Mouse (Mus musculus) erythroblast, embryonic 14.5 days (primary cell): ENCODE data around the gene Agps. TPM values are rescaled to one million over a fixed set of nuclear protein-coding genes. Genes with fewer than 3 reads are reported as not detected.

Source experiments
- H3K27me3 ChIP-seq: 2 replicates; pipeline ENCODE4 v1.6.1; 2012; ENCODE audit warnings: inconsistent platforms; ENCODE audit not compliant: control insufficient read depth
- H3K36me3 ChIP-seq: 2 replicates; pipeline ENCODE4 v1.6.1; 2012; ENCODE audit warnings: mild to moderate bottlenecking, inconsistent platforms; ENCODE audit not compliant: control insufficient read depth
- H3K4me1 ChIP-seq: 2 replicates; pipeline ENCODE4 v1.6.1; 2012; ENCODE audit warnings: inconsistent platforms; ENCODE audit not compliant: control insufficient read depth
- H3K4me3 ChIP-seq: replicated peaks from 2 replicates; pipeline ENCODE3; 2012; ENCODE audit warnings: moderate library complexity, mild to moderate bottlenecking, inconsistent platforms
- H3K9me3 ChIP-seq: 2 replicates; pipeline ENCODE4 v1.6.1; 2012; ENCODE audit warnings: low read length, inconsistent platforms, mixed read lengths; ENCODE audit not compliant: control insufficient read depth
- GATA1 ChIP-seq: IDR thresholded peaks from 2 replicates; pipeline ENCODE4 v1.6.1; 2012; ENCODE audit warnings: low read length, inconsistent platforms, mixed read lengths
- TAL1 ChIP-seq: IDR thresholded peaks from 3 replicates; pipeline ENCODE4 v1.6.1; 2012; ENCODE audit warnings: low read length, inconsistent platforms, mixed read lengths
- polyA plus RNA-seq: library from polyadenylated mRNA; stranded (reverse); fragments of >175 nt; gene quantifications from 2 replicates; pipeline ENCODE4 v1.2.3, GENCODE M21; 2012

Agps gene
- polyA plus RNA-seq, 1 experiment = 0.17 TPM

DNA sequence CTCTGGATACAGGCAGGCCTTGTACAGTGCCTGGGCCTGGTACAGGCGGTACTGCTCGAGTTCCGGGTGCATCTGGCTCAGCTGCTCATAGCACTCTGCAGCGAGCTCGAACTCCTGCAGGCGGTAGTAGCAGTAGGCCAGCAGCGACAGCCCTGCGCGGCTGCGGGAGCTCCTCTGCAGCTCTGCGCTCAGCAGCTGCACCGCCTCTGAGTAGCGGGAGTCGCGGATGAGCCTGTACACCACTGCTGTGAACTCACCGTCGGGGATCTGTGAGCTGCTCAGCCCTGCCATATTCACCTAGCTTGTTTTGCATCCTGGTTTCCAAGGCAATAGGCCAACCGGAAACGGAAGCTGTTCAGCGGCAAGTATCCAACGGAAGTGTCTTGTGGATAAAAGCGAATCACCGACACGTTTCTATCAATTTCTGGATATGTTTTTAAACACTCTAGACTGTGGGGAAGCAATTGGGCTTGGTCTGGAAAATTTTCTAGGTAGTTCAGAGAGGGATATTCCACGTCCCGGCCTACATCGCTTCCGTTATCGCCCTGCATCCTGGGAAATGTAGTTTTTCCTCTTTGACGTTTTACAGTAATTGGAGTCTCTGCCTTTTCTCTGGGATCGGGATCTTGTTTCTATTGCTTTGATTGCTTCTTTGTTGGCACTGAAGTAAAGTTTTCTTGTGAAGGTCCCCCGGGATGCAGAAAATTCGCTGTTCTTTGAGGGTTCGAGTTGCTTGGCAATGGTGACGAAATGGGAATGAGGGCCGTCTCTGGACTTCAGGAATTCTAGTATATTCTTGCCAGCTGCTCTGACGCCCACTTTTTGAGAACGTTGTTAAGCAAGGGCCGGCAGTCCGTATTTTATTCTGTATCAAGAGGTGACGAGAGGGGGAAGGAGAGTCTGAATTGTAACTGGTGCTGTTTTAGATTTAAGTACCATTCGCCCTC, 106.4 kb downstream of the Agps start, which contains the start of gene Ttc30b:
Gene Ttc30b, minus strand, starts transcription at position 469 of the 947 bp plus-strand sequence.
- Histone ChIP-seq H3K9me3 (no peaks in the 10 kb centered on the region), H3K27me3 (no peaks in the 10 kb centered on the region; the same call in 1 of the 2 replicates), H3K4me1 (peaks cover 14% of the 10 kb centered on the region), H3K36me3 (no peaks in the 10 kb centered on the region), H3K4me3 (peak within 1 kb of the TSS; percentile 80)
- TF ChIP-seq GATA1 = 0 out of 2 replicates have a peak, but pooled peaks have one; percentile 10
- TF ChIP-seq TAL1 = no peak

DNA sequence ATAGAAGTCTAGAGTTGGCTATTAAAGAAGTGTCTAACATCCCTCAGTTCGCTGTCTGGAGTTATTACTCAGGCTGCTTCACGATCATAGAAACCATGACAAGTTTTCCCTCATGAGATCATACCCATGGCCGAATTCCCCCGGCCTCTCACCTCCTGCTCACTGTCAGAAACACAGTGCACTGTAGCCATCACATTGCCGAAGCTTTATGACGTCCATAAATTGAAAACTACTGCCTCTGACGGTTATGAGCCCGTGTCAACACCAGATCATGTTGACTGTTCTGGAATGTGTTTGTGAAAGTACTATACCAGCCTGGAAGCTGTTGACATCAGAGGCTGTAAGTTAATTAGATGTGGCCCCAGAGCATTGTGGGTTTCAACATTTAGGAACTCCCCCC, 118.7 kb downstream of the Agps start:
- Histone ChIP-seq H3K27me3 (no peaks in the 10 kb centered on the region), H3K4me1 (no peaks in the 10 kb centered on the region), H3K4me3 (no peak overlapping the region), H3K9me3 (no peaks in the 10 kb centered on the region), H3K36me3 (no peaks in the 10 kb centered on the region)
- no peak for TF ChIP-seq TAL1
- TF ChIP-seq GATA1 = no peak

DNA sequence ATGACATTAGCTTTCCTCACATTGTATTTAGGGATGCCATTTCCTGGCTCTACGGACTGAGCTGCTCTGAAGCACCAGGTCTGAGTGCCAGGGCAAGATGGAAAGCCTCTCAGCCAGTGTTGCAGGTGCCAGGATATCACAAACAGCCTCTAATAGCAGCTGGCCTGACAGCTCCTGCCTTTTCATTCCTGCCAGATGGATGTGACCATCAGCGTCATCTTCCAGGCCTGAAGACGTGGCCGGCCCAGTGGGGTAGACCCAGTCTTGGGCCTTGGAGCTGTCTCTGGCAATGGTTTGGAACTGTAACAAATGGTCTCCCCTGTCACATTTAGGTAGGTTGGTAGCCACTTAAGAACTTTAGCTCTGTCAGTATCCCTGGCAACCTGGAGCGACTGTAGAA, 121.3 kb downstream of the Agps start:
- TF ChIP-seq GATA1 (no peak), TAL1 (no peak)
- H3K27me3 ChIP-seq = no peaks in the 10 kb centered on the region
- no peaks in the 10 kb centered on the region for H3K4me1 ChIP-seq
- no peaks in the 10 kb centered on the region for H3K36me3 ChIP-seq
- H3K9me3 ChIP-seq = no peaks in the 10 kb centered on the region
- H3K4me3 ChIP-seq = no peak overlapping the region

- Histone ChIP-seq H3K4me1 (no peaks in the 10 kb centered on the region), H3K36me3 (no peaks in the 10 kb centered on the region), H3K27me3 (no peaks in the 10 kb centered on the region; the same call in 1 of the 2 replicates), H3K9me3 (no peaks in the 10 kb centered on the region), H3K4me3 (no peak overlapping the region)
- no peak for TF ChIP-seq GATA1
- TF ChIP-seq TAL1 = no peak
Observed at GRCm38 (mm10) chr2:75955709-75956108, 123.7 kb downstream of the Agps start.

GRCm38 (mm10) chr2:75959183-75959849, 127.3 kb downstream of the Agps start:
- no peaks in the 10 kb centered on the region for H3K36me3 ChIP-seq
- H3K9me3 ChIP-seq = no peaks in the 10 kb centered on the region
- TF ChIP-seq TAL1 (no peak), GATA1 (no peak)
- no peak overlapping the region for H3K4me3 ChIP-seq
- H3K4me1 ChIP-seq = peaks cover 2% of the 10 kb centered on the region; the same call in 1 of the 2 replicates
- H3K27me3 ChIP-seq = no peaks in the 10 kb centered on the region; the same call in 1 of the 2 replicates

- H3K4me3 ChIP-seq = no peak overlapping the region
- H3K36me3 ChIP-seq = no peaks in the 10 kb centered on the region
- no peaks in the 10 kb centered on the region for H3K9me3 ChIP-seq
- no peaks in the 10 kb centered on the region; the same call in 1 of the 2 replicates for H3K27me3 ChIP-seq
- peaks cover 6% of the 10 kb centered on the region for H3K4me1 ChIP-seq
- TF ChIP-seq GATA1 = no peak
Observed at GRCm38 (mm10) chr2:75959850-75960365, 127.9 kb downstream of the Agps start.

DNA sequence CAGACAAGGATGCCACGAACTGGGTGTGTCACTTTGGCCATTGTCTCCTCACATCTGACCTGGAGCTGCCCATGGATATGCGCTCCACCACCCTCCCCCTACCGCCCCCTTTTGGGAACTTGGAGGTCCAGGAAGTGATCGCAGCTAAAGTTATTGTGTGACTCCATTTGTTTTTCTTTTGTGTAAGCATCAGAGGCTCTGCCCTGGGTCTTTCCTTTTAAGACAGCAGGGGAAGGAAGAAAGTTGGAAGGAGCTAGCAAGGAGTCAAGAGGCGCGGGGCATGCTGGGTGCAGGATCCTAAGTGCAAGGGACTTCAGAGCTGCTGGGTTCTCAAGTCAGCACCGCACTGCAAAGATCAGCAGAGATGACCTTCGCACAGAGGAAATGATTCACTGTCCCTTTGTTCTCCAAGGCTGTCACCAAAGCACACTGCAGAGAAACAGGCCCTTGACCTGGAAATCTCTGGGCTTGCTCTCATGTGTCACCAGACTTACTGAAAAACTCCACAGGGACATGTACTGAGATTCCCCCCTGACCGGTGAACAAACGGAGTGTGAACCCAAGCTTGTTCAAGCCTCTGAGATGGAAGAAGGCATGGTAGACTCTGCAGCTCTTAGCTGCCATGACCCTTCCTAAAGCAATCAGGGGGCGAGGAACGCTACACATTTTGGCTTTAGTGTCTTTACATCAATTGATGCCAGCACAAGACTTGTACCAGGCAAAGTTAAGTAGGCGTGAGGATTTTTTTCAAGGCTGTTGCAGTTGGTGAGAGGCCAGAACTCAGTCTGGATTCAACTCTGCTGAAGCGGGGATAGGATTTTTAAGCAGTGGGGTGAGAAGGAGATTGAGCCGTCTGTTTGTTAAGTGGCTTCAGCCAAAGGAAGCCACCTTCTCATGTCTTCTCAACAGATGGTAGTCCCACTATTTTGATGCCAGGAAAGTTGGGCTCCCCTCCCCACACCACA, 128.7 kb downstream of the Agps start:
- H3K4me3 ChIP-seq = no peak overlapping the region
- no peaks in the 10 kb centered on the region for H3K9me3 ChIP-seq
- no peaks in the 10 kb centered on the region; the same call in 1 of the 2 replicates for H3K27me3 ChIP-seq
- TF ChIP-seq GATA1 (no peak), TAL1 (no peak)
- H3K4me1 ChIP-seq = peaks cover 6% of the 10 kb centered on the region
- no peaks in the 10 kb centered on the region for H3K36me3 ChIP-seq

- H3K4me1 ChIP-seq = peaks cover 6% of the 10 kb centered on the region
- TF ChIP-seq TAL1 = no peak
- TF ChIP-seq GATA1 = no peak
- H3K36me3 ChIP-seq = no peaks in the 10 kb centered on the region
- H3K27me3 ChIP-seq = no peaks in the 10 kb centered on the region; the same call in 1 of the 2 replicates
- H3K9me3 ChIP-seq = no peaks in the 10 kb centered on the region
- no peak overlapping the region for H3K4me3 ChIP-seq
Observed at GRCm38 (mm10) chr2:75963211-75963840, 131.3 kb downstream of the Agps start.
